Mouse (Mus musculus) heart, embryonic 15.5 days (tissue): Measurements from ENCODE around the gene Slain1. TPM values are rescaled to one million over a fixed set of nuclear protein-coding genes. Genes with fewer than 3 reads are reported as not detected.

Experiments used
- ATAC-seq: fragments of 200-750 bp; cut with Nextera tagmentation; replicated peaks from 2 replicates; pipeline ENCODE4 v1.8.0; 2017; ENCODE audit warnings: low read depth, moderate TSS enrichment; ENCODE audit not compliant: insufficient number of reproducible peaks, insufficient read depth, low FRiP score
- H3K27ac ChIP-seq: fragments of 300-500 bp; sonication (generic); 2 replicates; pipeline ENCODE4 v1.5.1; 2015; ENCODE audit warnings: mild to moderate bottlenecking, inconsistent platforms
- H3K27me3 ChIP-seq: fragments of 300-500 bp; sonication (generic); 2 replicates; pipeline ENCODE4 v1.6.1; 2015; ENCODE audit warnings: inconsistent platforms
- H3K36me3 ChIP-seq: fragments of 300-500 bp; sonication (generic); 2 replicates; pipeline ENCODE4 v1.6.1; 2015; ENCODE audit warnings: mild to moderate bottlenecking, inconsistent platforms
- H3K4me1 ChIP-seq: fragments of 300-500 bp; sonication (generic); replicated peaks from 2 replicates; pipeline ENCODE4 v1.6.1; 2015; ENCODE audit warnings: inconsistent platforms
- H3K4me2 ChIP-seq: fragments of 300-500 bp; sonication (generic); 2 replicates; pipeline ENCODE4 v1.6.1; 2015; ENCODE audit warnings: inconsistent platforms, mild to moderate bottlenecking, moderate library complexity
- H3K4me3 ChIP-seq: fragments of 300-500 bp; sonication (generic); 2 replicates; pipeline ENCODE4 v1.5.1; 2015; ENCODE audit warnings: mild to moderate bottlenecking, inconsistent platforms
- H3K9ac ChIP-seq: fragments of 300-500 bp; sonication (generic); 2 replicates; pipeline ENCODE4 v1.6.1; 2015; ENCODE audit warnings: mild to moderate bottlenecking, inconsistent platforms
- H3K9me3 ChIP-seq: fragments of 300-500 bp; sonication (generic); replicated peaks from 2 replicates; pipeline ENCODE4 v1.6.1; 2016; ENCODE audit warnings: inconsistent platforms
- WGBS: fragments of 180-500 bp; shearing (Covaris S2); methylation state at CpG from one replicate; pipeline ENCODE4 v1.1.7; 2015; ENCODE audit warnings: mixed read lengths; 5-methylcytosine and 5-hydroxymethylcytosine counted together
- polyA plus RNA-seq: library from polyadenylated mRNA; unstranded; fragments of >200 nt; fragmentation: Nextera tagmentation; extraction: Ambion mirVana; gene quantifications from 2 replicates; pipeline ENCODE4 v1.2.1, GENCODE M21; 2015

The Slain1 gene
- polyA plus RNA-seq, 1 experiment from 2014 or later = 0.39 TPM

GRCm38 (mm10) chr14:103666347-103666954, 16.4 kb downstream of the Slain1 start:
- Histone ChIP-seq H3K9me3 (no peaks in the 10 kb centered on the region), H3K36me3 (no peaks in the 10 kb centered on the region), H3K9ac (no peak overlapping the region), H3K4me2 (no peak overlapping the region), H3K27ac (no peak overlapping the region), H3K4me1 (no peaks in the 10 kb centered on the region), H3K4me3 (no peak overlapping the region), H3K27me3 (no peaks in the 10 kb centered on the region)
- 66% methylated on average over 8 of the region's 8 CpGs for WGBS
- no peak; the same call in 1 of the 2 replicates for ATAC-seq

- 85% methylated on average over 8 of the region's 8 CpGs for WGBS
- ATAC-seq = no peak
- H3K4me1 ChIP-seq = no peaks in the 10 kb centered on the region
- H3K4me3 ChIP-seq = no peak overlapping the region
- H3K36me3 ChIP-seq = no peaks in the 10 kb centered on the region
- no peaks in the 10 kb centered on the region for H3K27me3 ChIP-seq
- H3K4me2 ChIP-seq = no peak overlapping the region
- H3K27ac ChIP-seq = no peak overlapping the region
- no peak overlapping the region for H3K9ac ChIP-seq
- no peaks in the 10 kb centered on the region for H3K9me3 ChIP-seq
Measured at GRCm38 (mm10) chr14:103667036-103667435, 17.0 kb downstream of the Slain1 start.

- Histone ChIP-seq H3K4me1 (no peaks in the 10 kb centered on the region), H3K27ac (no peak overlapping the region), H3K9me3 (no peaks in the 10 kb centered on the region), H3K36me3 (no peaks in the 10 kb centered on the region), H3K4me3 (peak overlapping the region; percentile 29), H3K27me3 (no peaks in the 10 kb centered on the region), H3K4me2 (peak overlapping the region; percentile 64), H3K9ac (no peak overlapping the region)
- no peak for ATAC-seq
- 35% methylated on average over 18 of the region's 18 CpGs for WGBS
Measured at GRCm38 (mm10) chr14:103679395-103680217, 29.6 kb downstream of the Slain1 start.

- Histone ChIP-seq H3K9me3 (no peaks in the 10 kb centered on the region), H3K27me3 (no peaks in the 10 kb centered on the region), H3K9ac (no peak overlapping the region), H3K4me2 (peak overlapping the region; percentile 64), H3K4me1 (no peaks in the 10 kb centered on the region), H3K36me3 (no peaks in the 10 kb centered on the region), H3K4me3 (peak overlapping the region; percentile 29), H3K27ac (no peak overlapping the region)
- no peak for ATAC-seq
- WGBS = 27% methylated on average over 7 of the region's 7 CpGs
Measured at GRCm38 (mm10) chr14:103680285-103680819, 30.3 kb downstream of the Slain1 start.

GRCm38 (mm10) chr14:103682633-103683390, 32.8 kb downstream of the Slain1 start:
- Histone ChIP-seq H3K4me2 (no peak overlapping the region), H3K4me1 (no peaks in the 10 kb centered on the region), H3K9ac (no peak overlapping the region), H3K36me3 (no peaks in the 10 kb centered on the region), H3K4me3 (no peak overlapping the region), H3K9me3 (no peaks in the 10 kb centered on the region), H3K27ac (no peak overlapping the region), H3K27me3 (no peaks in the 10 kb centered on the region)
- 75% methylated on average over 9 of the region's 9 CpGs for WGBS
- no peak for ATAC-seq

GRCm38 (mm10) chr14:103686994-103687393, 37.0 kb downstream of the Slain1 start:
- Histone ChIP-seq H3K36me3 (no peaks in the 10 kb centered on the region), H3K4me3 (no peak overlapping the region), H3K4me1 (no peaks in the 10 kb centered on the region), H3K27me3 (no peaks in the 10 kb centered on the region), H3K27ac (no peak overlapping the region), H3K9ac (no peak overlapping the region), H3K4me2 (no peak overlapping the region), H3K9me3 (no peaks in the 10 kb centered on the region)
- WGBS = 84% methylated on average over 2 of the region's 2 CpGs
- no peak for ATAC-seq

- Histone ChIP-seq H3K27ac (no peak overlapping the region), H3K4me3 (no peak overlapping the region), H3K4me2 (no peak overlapping the region), H3K9me3 (no peaks in the 10 kb centered on the region), H3K4me1 (no peaks in the 10 kb centered on the region), H3K9ac (no peak overlapping the region), H3K36me3 (no peaks in the 10 kb centered on the region), H3K27me3 (no peaks in the 10 kb centered on the region)
- no peak for ATAC-seq
- 30% methylated on average over 1 of the region's 1 CpGs for WGBS
Measured at GRCm38 (mm10) chr14:103694295-103694694, 44.3 kb downstream of the Slain1 start.

GRCm38 (mm10) chr14:103695620-103696019, 45.6 kb downstream of the Slain1 start:
- no peaks in the 10 kb centered on the region for H3K9me3 ChIP-seq
- WGBS = 66% methylated on average over 3 of the region's 3 CpGs
- no peak overlapping the region for H3K4me3 ChIP-seq
- H3K27ac ChIP-seq = no peak overlapping the region
- no peaks in the 10 kb centered on the region for H3K27me3 ChIP-seq
- ATAC-seq = no peak
- no peaks in the 10 kb centered on the region for H3K4me1 ChIP-seq
- no peak overlapping the region for H3K4me2 ChIP-seq
- no peak overlapping the region for H3K9ac ChIP-seq
- no peaks in the 10 kb centered on the region for H3K36me3 ChIP-seq

GRCm38 (mm10) chr14:103697101-103697500, 47.1 kb downstream of the Slain1 start:
- no peak for ATAC-seq
- Histone ChIP-seq H3K9ac (no peak overlapping the region), H3K4me3 (no peak overlapping the region), H3K27me3 (no peaks in the 10 kb centered on the region), H3K9me3 (no peaks in the 10 kb centered on the region), H3K4me2 (no peak overlapping the region), H3K4me1 (no peaks in the 10 kb centered on the region), H3K27ac (no peak overlapping the region), H3K36me3 (no peaks in the 10 kb centered on the region)
- WGBS = 74% methylated on average over 7 of the region's 7 CpGs

- 89% methylated on average over 6 of the region's 6 CpGs for WGBS
- Histone ChIP-seq H3K27ac (no peak overlapping the region), H3K9ac (no peak overlapping the region), H3K9me3 (no peaks in the 10 kb centered on the region), H3K27me3 (no peaks in the 10 kb centered on the region), H3K4me2 (no peak overlapping the region), H3K36me3 (no peaks in the 10 kb centered on the region), H3K4me3 (no peak overlapping the region), H3K4me1 (no peaks in the 10 kb centered on the region)
- no peak for ATAC-seq
Measured at GRCm38 (mm10) chr14:103699308-103699707, 49.3 kb downstream of the Slain1 start.

GRCm38 (mm10) chr14:103702516-103702915, 52.5 kb downstream of the Slain1 start:
- Histone ChIP-seq H3K4me2 (no peak overlapping the region), H3K4me3 (no peak overlapping the region), H3K4me1 (no peaks in the 10 kb centered on the region), H3K36me3 (no peaks in the 10 kb centered on the region), H3K9me3 (no peaks in the 10 kb centered on the region), H3K9ac (no peak overlapping the region), H3K27ac (no peak overlapping the region), H3K27me3 (no peaks in the 10 kb centered on the region)
- 87% methylated on average over 18 of the region's 18 CpGs for WGBS
- ATAC-seq = no peak
